Mouse (Mus musculus) heart, postnatal 0 days (tissue): ENCODE results near the gene Lamb1.

ENCODE experiments used
- CTCF ChIP-seq: IDR thresholded peaks from 2 replicates; pipeline ENCODE4 v1.5.1; 2016; ENCODE audit warnings: antibody characterized with exemption, control low read depth, low read depth
- EP300 ChIP-seq: IDR thresholded peaks from 2 replicates; pipeline ENCODE4 v1.6.1; 2016; ENCODE audit warnings: antibody characterized with exemption, low read depth

DNA sequence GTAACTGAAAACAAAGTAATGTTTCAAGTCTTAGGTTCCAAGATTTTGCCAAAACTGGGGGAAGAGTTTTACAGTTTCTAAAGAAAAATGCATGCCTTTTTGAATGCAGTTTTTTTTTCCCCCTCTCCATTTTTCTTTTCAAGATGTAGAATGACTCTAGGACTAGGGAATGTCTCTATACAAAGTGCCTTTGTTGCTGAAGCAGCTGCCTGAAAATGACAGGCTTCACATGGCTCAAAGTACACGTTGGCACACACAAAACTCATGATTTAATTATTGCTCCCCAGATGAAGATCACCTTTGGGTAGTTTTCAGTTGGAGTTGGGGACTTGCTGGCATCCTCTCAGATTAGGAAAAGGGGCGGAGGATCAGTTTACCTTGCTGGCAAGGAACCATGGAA, 7.8 kb downstream of the Lamb1 start:
- TF ChIP-seq CTCF, result no peak
- no peak for TF ChIP-seq EP300
